Mouse (Mus musculus) megakaryocyte, embryonic 14.5 days (primary cell): ENCODE data around the gene Chst8.

Source experiments
- FLI1 ChIP-seq: IDR thresholded peaks from 2 replicates; pipeline ENCODE4 v1.6.1; 2012; ENCODE audit warnings: low read length, inconsistent platforms, mixed read lengths
- GATA1 ChIP-seq: IDR thresholded peaks from 3 replicates; pipeline ENCODE4 v1.6.1; 2012; ENCODE audit warnings: mixed read lengths, low read length, inconsistent platforms, borderline replicate concordance

- TF ChIP-seq GATA1 (no peak), FLI1 (no peak)
Measured at GRCm38 (mm10) chr7:34672916-34673315, 139.6 kb downstream of the Chst8 start.
